Mouse (Mus musculus) spleen, adult 12 weeks (tissue): ENCODE results near the gene Scgb1a1.

Experiments
- DNase-seq: peaks from one replicate; pipeline ENCODE4 v3.0.0; 2022; ENCODE audit warnings: low spot score

Scgb1a1 gene

GRCm38 (mm10) chr19:9041074-9041473 lies 46.7 kb downstream of the Scgb1a1 start:
- no peak for DNase-seq

GRCm38 (mm10) chr19:9040649-9041048 lies 47.1 kb downstream of the Scgb1a1 start:
- no peak for DNase-seq

- no peak for DNase-seq
Measured at GRCm38 (mm10) chr19:9039928-9040327, 47.8 kb downstream of the Scgb1a1 start.

GRCm38 (mm10) chr19:9039266-9039665 lies 48.5 kb downstream of the Scgb1a1 start:
- no peak for DNase-seq

- DNase-seq = no peak
Measured at GRCm38 (mm10) chr19:9038136-9038535, 49.6 kb downstream of the Scgb1a1 start.

- no peak for DNase-seq
Measured at GRCm38 (mm10) chr19:9035101-9035500, 52.7 kb downstream of the Scgb1a1 start.

- no peak for DNase-seq
Measured at GRCm38 (mm10) chr19:9034480-9034879, 53.3 kb downstream of the Scgb1a1 start.
